Mouse (Mus musculus) hindbrain, embryonic 13.5 days (tissue): ENCODE results near the gene Borcs6. TPM values are rescaled to one million over a fixed set of nuclear protein-coding genes. Genes with fewer than 3 reads are reported as not detected.
"Not testable (repeated sequence)": the region's sequence is repeated elsewhere in the genome, so short reads cannot be mapped to it uniquely, and the experiment has no call there.

ENCODE experiments used
- ATAC-seq: fragments of 200-750 bp; cut with Nextera tagmentation; 2 replicates; pipeline ENCODE4 v1.8.0; 2017; ENCODE audit warnings: moderate TSS enrichment; ENCODE audit not compliant: low FRiP score
- H3K27ac ChIP-seq: fragments of 300-500 bp; sonication (generic); 2 replicates; pipeline ENCODE4 v1.5.1; 2015; ENCODE audit warnings: inconsistent platforms, mild to moderate bottlenecking, moderate library complexity
- H3K27me3 ChIP-seq: fragments of 300-500 bp; sonication (generic); 2 replicates; pipeline ENCODE4 v1.6.1; 2015; ENCODE audit warnings: mild to moderate bottlenecking, inconsistent platforms
- H3K36me3 ChIP-seq: fragments of 300-500 bp; sonication (generic); 2 replicates; pipeline ENCODE4 v1.6.1; 2015; ENCODE audit warnings: mild to moderate bottlenecking, inconsistent platforms
- H3K4me1 ChIP-seq: fragments of 300-500 bp; sonication (generic); replicated peaks from 2 replicates; pipeline ENCODE4 v1.6.1; 2015; ENCODE audit warnings: inconsistent platforms
- H3K4me2 ChIP-seq: fragments of 300-500 bp; sonication (generic); 2 replicates; pipeline ENCODE4 v1.6.1; 2015; ENCODE audit warnings: inconsistent platforms, mild to moderate bottlenecking, moderate library complexity
- H3K4me3 ChIP-seq: fragments of 300-500 bp; sonication (generic); 2 replicates; pipeline ENCODE4 v1.5.1; 2015; ENCODE audit warnings: mild to moderate bottlenecking, inconsistent platforms
- H3K9ac ChIP-seq: fragments of 300-500 bp; sonication (generic); 2 replicates; pipeline ENCODE4 v1.6.1; 2015; ENCODE audit warnings: mild to moderate bottlenecking, inconsistent platforms
- H3K9me3 ChIP-seq: fragments of 300-500 bp; sonication (generic); 2 replicates; pipeline ENCODE4 v1.6.1; 2016; ENCODE audit warnings: inconsistent platforms
- WGBS: fragments of 180-500 bp; shearing (Covaris S2); methylation state at CpG from one replicate; pipeline ENCODE4 v1.1.7; 2015; 5-methylcytosine and 5-hydroxymethylcytosine counted together
- polyA plus RNA-seq: library from polyadenylated mRNA; unstranded; fragments of >200 nt; fragmentation: Nextera tagmentation; extraction: Ambion mirVana; gene quantifications from 2 replicates; pipeline ENCODE4 v1.2.1, GENCODE M21; 2015

The Borcs6 gene
- 13.4 and 15.2 TPM in 2 replicates for polyA plus RNA-seq

DNA sequence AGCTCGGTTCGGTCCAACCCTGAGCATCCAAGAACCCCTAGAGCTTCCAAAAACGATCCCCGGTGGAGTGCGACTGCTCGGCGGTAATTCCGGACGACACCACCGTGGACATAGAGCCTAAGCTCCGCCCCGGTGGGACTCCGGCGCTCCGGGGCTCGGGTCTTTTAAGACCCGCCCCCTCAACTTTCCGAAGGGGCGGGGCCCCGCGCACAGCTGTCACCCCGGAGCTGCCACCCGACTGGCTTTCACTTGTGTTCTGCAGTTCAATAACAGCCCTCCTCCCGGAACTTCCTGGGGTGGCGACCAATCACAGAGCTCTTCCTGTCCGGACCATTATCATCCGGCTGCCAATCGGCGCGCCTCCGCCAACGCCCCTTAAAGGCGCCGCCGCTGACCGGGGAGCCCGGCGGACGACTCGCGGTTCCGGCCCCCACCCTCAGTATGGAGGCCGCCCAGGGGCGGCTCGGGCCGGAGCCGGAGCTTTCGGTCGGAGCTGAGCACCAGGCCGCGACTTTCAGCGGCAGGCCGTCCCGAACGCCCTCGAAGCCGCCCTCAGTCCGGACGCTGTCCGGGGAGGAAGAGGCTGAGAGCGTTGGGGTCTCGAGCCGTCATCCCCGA lies at the start of gene Borcs6:
TSS of gene Borcs6 (plus strand) at position 361 of the 618 bp plus-strand sequence.
- Histone ChIP-seq H3K36me3 (no peaks in the 10 kb centered on the region), H3K4me3 (peak within 1 kb of the TSS; percentile 63), H3K9me3 (no peaks in the 10 kb centered on the region), H3K27me3 (no peaks in the 10 kb centered on the region), H3K4me2 (peak within 1 kb of the TSS; percentile 97), H3K9ac (peak within 1 kb of the TSS; percentile 90), H3K4me1 (peaks cover 34% of the 10 kb centered on the region), H3K27ac (peak within 1 kb of the TSS; percentile 94)
- ATAC-seq, result peak; percentile 92
- WGBS, result 0% methylated on average over 58 of the region's 64 CpGs

- no peak overlapping the region; the same call in 1 of the 2 replicates for H3K4me2 ChIP-seq
- no peaks in the 10 kb centered on the region for H3K36me3 ChIP-seq
- peaks cover 30% of the 10 kb centered on the region for H3K4me1 ChIP-seq
- no peak overlapping the region for H3K4me3 ChIP-seq
- no peak overlapping the region for H3K9ac ChIP-seq
- H3K27me3 ChIP-seq, result no peaks in the 10 kb centered on the region
- H3K27ac ChIP-seq, result no peak overlapping the region
- H3K9me3 ChIP-seq, result no peaks in the 10 kb centered on the region
- WGBS, result 89% methylated on average over 15 of the region's 15 CpGs
- no peak for ATAC-seq
These were observed 48.9 kb upstream of the Borcs6 start for GRCm38 (mm10) chr11:69010400-69011323.

DNA sequence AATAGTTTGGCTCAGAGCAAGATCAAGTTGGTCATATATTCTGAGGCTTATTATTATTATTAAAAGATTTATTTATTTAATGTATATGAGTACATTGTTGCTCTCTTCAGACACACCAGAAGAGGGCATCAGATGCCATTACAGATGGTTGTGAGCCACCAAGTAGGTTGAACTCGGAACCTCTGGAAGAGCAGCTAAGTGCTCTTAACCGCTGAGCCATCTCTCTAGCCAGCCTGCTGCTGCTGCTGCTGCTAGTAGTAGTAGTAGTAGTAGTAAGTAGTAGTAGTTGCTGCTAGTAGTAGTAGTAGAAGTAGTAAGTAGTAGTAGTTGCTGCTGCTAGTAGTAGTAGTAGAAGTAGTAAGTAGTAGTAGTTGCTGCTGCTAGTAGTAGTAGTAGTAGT lies 48.1 kb upstream of the Borcs6 start:
- 63% methylated on average over 2 of the region's 2 CpGs for WGBS
- peak overlapping the region; percentile 71 for H3K4me2 ChIP-seq
- not testable (repeated sequence) for H3K9me3 ChIP-seq, H3K36me3 ChIP-seq, ATAC-seq, H3K9ac ChIP-seq, H3K27me3 ChIP-seq
- H3K4me3 ChIP-seq, result peak overlapping the region; percentile 50
- H3K4me1 ChIP-seq, result peaks cover 31% of the 10 kb centered on the region
- H3K27ac ChIP-seq, result peak overlapping the region; percentile 95

DNA sequence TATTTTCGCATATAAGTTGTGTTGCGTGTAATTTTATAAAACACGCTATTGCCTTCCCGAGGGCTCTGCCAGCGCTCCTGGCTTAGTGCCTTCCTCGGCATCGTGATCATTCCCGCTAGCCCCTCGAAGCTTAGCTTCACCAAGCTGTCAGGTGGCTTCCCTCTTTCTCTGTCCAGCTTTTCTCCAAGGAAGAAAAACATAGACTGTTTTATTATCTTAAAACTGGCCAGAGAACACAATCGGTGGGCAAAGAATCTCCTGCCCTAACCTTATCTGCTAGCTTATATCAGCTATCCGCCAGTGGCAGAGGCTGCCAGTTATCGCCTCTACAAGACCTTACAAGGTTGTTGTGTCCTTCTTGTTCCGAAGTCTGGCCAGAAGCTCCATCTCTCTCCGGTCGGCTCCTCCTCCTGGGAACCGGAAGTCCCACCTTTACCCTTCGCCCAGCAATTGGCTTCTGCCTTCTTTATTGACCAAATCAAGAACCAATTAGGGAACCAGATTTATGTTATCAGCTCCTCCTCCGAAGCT lies 47.4 kb upstream of the Borcs6 start:
- Histone ChIP-seq H3K27ac (peak overlapping the region; percentile 95), H3K4me3 (peak overlapping the region; percentile 50), H3K4me1 (peaks cover 36% of the 10 kb centered on the region), H3K27me3 (no peaks in the 10 kb centered on the region), H3K9ac (peak overlapping the region; percentile 75), H3K36me3 (no peaks in the 10 kb centered on the region), H3K4me2 (peak overlapping the region; percentile 71), H3K9me3 (no peaks in the 10 kb centered on the region)
- peak; percentile 67 for ATAC-seq
- 1% methylated on average over 18 of the region's 18 CpGs for WGBS

- WGBS, result 4% methylated on average over 38 of the region's 38 CpGs
- Histone ChIP-seq H3K4me3 (peak within 1 kb of the TSS; percentile 73), H3K27ac (peak within 1 kb of the TSS; percentile 91), H3K4me1 (peaks cover 29% of the 10 kb centered on the region), H3K4me2 (peak within 1 kb of the TSS; percentile 68), H3K36me3 (peaks cover under 1% of the 10 kb centered on the region), H3K9me3 (no peaks in the 10 kb centered on the region), H3K9ac (peak within 1 kb of the TSS; percentile 85), H3K27me3 (no peaks in the 10 kb centered on the region)
- peak; percentile 93 for ATAC-seq
These were observed 43.7 kb upstream of the Borcs6 start, which contains the start of gene Ctc1 for GRCm38 (mm10) chr11:69015644-69016441. Gene Ctc1 (plus strand): TSS chr11:69015911.

GRCm38 (mm10) chr11:69016755-69017154 lies 42.8 kb upstream of the Borcs6 start:
- no peak for ATAC-seq
- Histone ChIP-seq H3K9me3 (no peaks in the 10 kb centered on the region), H3K27ac (peak overlapping the region; percentile 91), H3K4me3 (peak overlapping the region; percentile 73), H3K4me1 (peaks cover 20% of the 10 kb centered on the region), H3K27me3 (no peaks in the 10 kb centered on the region), H3K4me2 (peak overlapping the region; percentile 68), H3K36me3 (peaks cover 10% of the 10 kb centered on the region), H3K9ac (peak overlapping the region; percentile 85)
- 71% methylated on average over 3 of the region's 3 CpGs for WGBS

GRCm38 (mm10) chr11:69020691-69021090 lies 38.8 kb upstream of the Borcs6 start:
- H3K9ac ChIP-seq, result no peak overlapping the region
- H3K9me3 ChIP-seq, result no peaks in the 10 kb centered on the region
- H3K36me3 ChIP-seq, result peaks cover 48% of the 10 kb centered on the region
- H3K27me3 ChIP-seq, result no peaks in the 10 kb centered on the region
- no peak for ATAC-seq
- H3K27ac ChIP-seq, result no peak overlapping the region
- H3K4me2 ChIP-seq, result no peak overlapping the region
- H3K4me1 ChIP-seq, result peaks cover 11% of the 10 kb centered on the region
- H3K4me3 ChIP-seq, result no peak overlapping the region

- Histone ChIP-seq H3K4me1 (no peaks in the 10 kb centered on the region), H3K9ac (no peak overlapping the region), H3K4me3 (no peak overlapping the region), H3K9me3 (no peaks in the 10 kb centered on the region), H3K27ac (no peak overlapping the region), H3K36me3 (peaks cover 99% of the 10 kb centered on the region), H3K4me2 (no peak overlapping the region), H3K27me3 (no peaks in the 10 kb centered on the region)
- no peak for ATAC-seq
- whole genome bisulfite sequencing, result 94% methylated on average over 3 of the region's 3 CpGs
These were observed 33.0 kb upstream of the Borcs6 start for GRCm38 (mm10) chr11:69026562-69026961.

DNA sequence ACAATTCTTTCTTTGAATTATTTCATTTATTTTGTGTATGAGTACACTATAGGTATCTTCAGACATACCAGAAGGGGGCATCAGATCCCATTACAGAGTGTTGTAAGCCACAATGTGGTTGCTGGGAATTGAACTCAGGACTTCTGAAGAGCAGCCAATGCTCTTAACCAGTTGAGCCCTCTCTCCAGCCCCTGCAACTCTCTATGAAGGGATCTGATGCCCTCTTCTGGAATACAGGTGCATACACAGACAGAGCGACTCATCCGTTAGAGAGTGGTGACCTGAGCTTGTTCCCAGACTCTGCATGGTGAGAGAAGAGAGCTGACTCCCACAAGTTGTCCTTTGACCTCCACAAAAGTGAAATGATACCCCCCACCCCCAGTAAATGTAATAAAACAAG lies 30.7 kb upstream of the Borcs6 start:
- H3K9ac ChIP-seq, result no peak overlapping the region
- H3K4me3 ChIP-seq, result no peak overlapping the region
- no peak overlapping the region for H3K4me2 ChIP-seq
- H3K27me3 ChIP-seq, result no peaks in the 10 kb centered on the region
- no peak overlapping the region for H3K27ac ChIP-seq
- no peaks in the 10 kb centered on the region for H3K9me3 ChIP-seq
- WGBS, result 78% methylated on average over 2 of the region's 2 CpGs
- H3K4me1 ChIP-seq, result no peaks in the 10 kb centered on the region
- peaks cover 97% of the 10 kb centered on the region for H3K36me3 ChIP-seq
- no peak for ATAC-seq

GRCm38 (mm10) chr11:69033552-69033951 lies 26.0 kb upstream of the Borcs6 start:
- Histone ChIP-seq H3K4me3 (no peak overlapping the region), H3K27me3 (no peaks in the 10 kb centered on the region), H3K9ac (no peak overlapping the region), H3K4me2 (no peak overlapping the region), H3K27ac (no peak overlapping the region), H3K36me3 (peaks cover 72% of the 10 kb centered on the region), H3K9me3 (no peaks in the 10 kb centered on the region), H3K4me1 (peaks cover 21% of the 10 kb centered on the region)
- WGBS, result 83% methylated on average over 9 of the region's 9 CpGs
- ATAC-seq, result no peak

GRCm38 (mm10) chr11:69034585-69034984 lies 24.9 kb upstream of the Borcs6 start:
- ATAC-seq, result no peak
- H3K9ac ChIP-seq, result no peak overlapping the region
- 96% methylated on average over 3 of the region's 3 CpGs for WGBS
- H3K9me3 ChIP-seq, result no peaks in the 10 kb centered on the region
- peaks cover 32% of the 10 kb centered on the region for H3K4me1 ChIP-seq
- H3K36me3 ChIP-seq, result peaks cover 62% of the 10 kb centered on the region
- H3K4me3 ChIP-seq, result no peak overlapping the region
- no peak overlapping the region for H3K27ac ChIP-seq
- no peaks in the 10 kb centered on the region for H3K27me3 ChIP-seq
- H3K4me2 ChIP-seq, result no peak overlapping the region

DNA sequence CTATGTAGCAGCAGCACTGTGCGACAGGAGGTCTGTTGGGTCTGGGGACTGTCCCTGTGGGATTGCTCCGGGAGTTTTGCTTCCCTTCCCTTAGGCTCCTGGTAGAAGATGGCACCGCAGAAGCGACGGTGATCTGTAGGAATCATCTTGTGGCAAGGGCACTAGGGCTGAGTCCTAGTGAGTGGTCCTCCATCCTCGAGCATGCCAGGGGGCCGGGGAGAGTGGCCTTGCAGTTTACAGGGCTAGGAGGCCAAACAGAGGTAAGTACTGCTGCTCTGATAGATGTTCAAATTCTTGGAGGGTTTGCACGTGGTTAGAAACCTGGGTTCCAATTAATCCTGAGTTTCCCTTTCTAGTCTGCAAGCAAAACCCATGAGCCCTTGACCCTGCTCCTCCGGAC lies 24.1 kb upstream of the Borcs6 start:
- no peaks in the 10 kb centered on the region for H3K9me3 ChIP-seq
- 0 out of 2 replicates have a peak overlapping the region, but pooled peaks have one; percentile 39 for H3K9ac ChIP-seq
- 80% methylated on average over 9 of the region's 9 CpGs for WGBS
- H3K4me3 ChIP-seq, result peak overlapping the region; percentile 15
- no peak for ATAC-seq
- H3K4me2 ChIP-seq, result peak overlapping the region; percentile 60
- H3K27ac ChIP-seq, result peak overlapping the region; percentile 84
- H3K4me1 ChIP-seq, result peaks cover 33% of the 10 kb centered on the region
- H3K27me3 ChIP-seq, result no peaks in the 10 kb centered on the region
- peaks cover 54% of the 10 kb centered on the region for H3K36me3 ChIP-seq
